Mouse (Mus musculus): ENCODE results near the gene Ankrd35. TPM values are rescaled to one million over a fixed set of nuclear protein-coding genes. Genes with fewer than 3 reads are reported as not detected.

Gene Ankrd35
- polyA plus RNA-seq, 1 experiment from 2014 or later: 5.5 TPM

DNA sequence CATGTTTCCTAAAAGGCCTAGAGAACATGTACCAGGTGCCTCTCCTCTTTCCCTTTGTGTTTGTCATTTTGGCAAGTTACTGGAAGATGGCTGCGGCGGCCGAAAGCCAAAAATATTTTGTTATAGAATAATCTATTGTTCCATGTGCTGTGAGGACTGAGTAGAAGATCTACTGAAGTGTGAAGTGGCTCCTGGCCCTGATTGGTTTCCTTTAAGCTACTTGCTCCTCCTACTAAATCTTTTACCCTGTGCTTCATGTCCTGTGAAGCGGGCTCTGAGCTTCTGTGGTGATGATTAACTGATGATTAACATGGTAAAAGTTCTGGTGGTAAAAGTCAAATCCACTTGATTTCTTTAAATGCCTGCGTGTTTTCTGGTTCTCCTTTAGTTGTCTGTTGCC lies 3.0 kb upstream of the Ankrd35 start:
- no peak for TF ChIP-seq CTCF (IDR thresholded peaks at IDR 0.05; ENCODE audit: low read depth)
- no peak for TF ChIP-seq EP300 (optimal IDR thresholded peaks at IDR 0.05)
- Histone ChIP-seq H3K4me3 (ENCODE audit: low read depth, low read length) (no peak overlapping the region), H3K4me2 (replicated peaks; ENCODE audit: low read depth) (no peak overlapping the region), H3K4me1 (replicated peaks; ENCODE audit: control insufficient read depth, insufficient read depth) (no peaks in the 10 kb centered on the region), H3K9ac (ENCODE audit: low read length) (no peak overlapping the region), H3K9me3 (ENCODE audit: control insufficient read depth, low read length) (no peaks in the 10 kb centered on the region), H3K27me3 (ENCODE audit: control insufficient read depth, insufficient read depth, low read length) (no peaks in the 10 kb centered on the region), H3K27ac (replicated peaks) (no peak overlapping the region), H3K36me3 (ENCODE audit: control insufficient read depth, insufficient read depth, low read length) (no peaks in the 10 kb centered on the region)
- WGBS: 94% methylated on average over 5 of the region's 5 CpGs
- DNase-seq (ENCODE audit: low spot score): no peak
- ATAC-seq (ENCODE audit: low FRiP score, low TSS enrichment): no peak

DNA sequence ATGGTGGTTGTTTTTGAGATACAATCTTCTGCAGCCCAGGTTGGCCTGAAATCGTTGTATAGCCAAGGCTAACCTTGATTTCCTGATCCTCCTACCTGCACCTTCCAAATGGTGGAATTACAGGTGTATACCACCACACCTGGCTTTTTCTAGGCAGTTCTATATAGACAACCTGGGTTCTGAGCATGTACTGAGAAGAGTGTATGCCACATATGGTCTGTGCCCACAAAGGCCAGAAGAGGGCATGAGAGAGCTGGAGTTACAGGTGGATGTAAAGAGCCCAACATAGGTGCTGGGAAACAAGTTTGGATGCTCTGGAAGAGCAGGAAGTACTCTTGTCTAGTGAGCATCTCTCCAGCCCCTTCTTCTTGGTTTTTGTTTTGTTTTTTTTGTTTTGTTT lies 2.6 kb upstream of the Ankrd35 start:
- peak; percentile 55 for DNase-seq (ENCODE audit: low spot score)
- H3K36me3 ChIP-seq (ENCODE audit: control insufficient read depth, insufficient read depth, low read length): no peaks in the 10 kb centered on the region
- TF ChIP-seq EP300 (optimal IDR thresholded peaks at IDR 0.05): no peak
- peak; percentile 78 for TF ChIP-seq CTCF (IDR thresholded peaks at IDR 0.05; ENCODE audit: low read depth)
- no peak for ATAC-seq (ENCODE audit: low FRiP score, low TSS enrichment)
- H3K4me2 ChIP-seq (replicated peaks; ENCODE audit: low read depth): no peak overlapping the region
- no peaks in the 10 kb centered on the region for H3K27me3 ChIP-seq (ENCODE audit: control insufficient read depth, insufficient read depth, low read length)
- no peak overlapping the region for H3K9ac ChIP-seq (ENCODE audit: low read length)
- no peak overlapping the region for H3K27ac ChIP-seq (replicated peaks)
- 36% methylated on average over 1 of the region's 1 CpGs for WGBS
- H3K9me3 ChIP-seq (ENCODE audit: control insufficient read depth, low read length): no peaks in the 10 kb centered on the region
- no peak overlapping the region for H3K4me3 ChIP-seq (ENCODE audit: low read depth, low read length)
- no peaks in the 10 kb centered on the region for H3K4me1 ChIP-seq (replicated peaks; ENCODE audit: control insufficient read depth, insufficient read depth)

GRCm38 (mm10) chr3:96668424-96669067 lies 1.4 kb upstream of the Ankrd35 start:
- ATAC-seq (ENCODE audit: low FRiP score, low TSS enrichment) (no peak), DNase-seq (ENCODE audit: low spot score) (no peak)
- H3K9me3 ChIP-seq (ENCODE audit: control insufficient read depth, low read length): no peaks in the 10 kb centered on the region
- 86% methylated on average over 5 of the region's 5 CpGs for WGBS
- H3K4me2 ChIP-seq (replicated peaks; ENCODE audit: low read depth): no peak overlapping the region
- H3K36me3 ChIP-seq (ENCODE audit: control insufficient read depth, insufficient read depth, low read length): no peaks in the 10 kb centered on the region
- H3K27ac ChIP-seq (replicated peaks): no peak overlapping the region
- no peak overlapping the region for H3K4me3 ChIP-seq (ENCODE audit: low read depth, low read length)
- TF ChIP-seq EP300 (optimal IDR thresholded peaks at IDR 0.05): no peak
- TF ChIP-seq CTCF (IDR thresholded peaks at IDR 0.05; ENCODE audit: low read depth): no peak
- H3K9ac ChIP-seq (ENCODE audit: low read length): no peak overlapping the region
- H3K27me3 ChIP-seq (ENCODE audit: control insufficient read depth, insufficient read depth, low read length): no peaks in the 10 kb centered on the region
- H3K4me1 ChIP-seq (replicated peaks; ENCODE audit: control insufficient read depth, insufficient read depth): no peaks in the 10 kb centered on the region

DNA sequence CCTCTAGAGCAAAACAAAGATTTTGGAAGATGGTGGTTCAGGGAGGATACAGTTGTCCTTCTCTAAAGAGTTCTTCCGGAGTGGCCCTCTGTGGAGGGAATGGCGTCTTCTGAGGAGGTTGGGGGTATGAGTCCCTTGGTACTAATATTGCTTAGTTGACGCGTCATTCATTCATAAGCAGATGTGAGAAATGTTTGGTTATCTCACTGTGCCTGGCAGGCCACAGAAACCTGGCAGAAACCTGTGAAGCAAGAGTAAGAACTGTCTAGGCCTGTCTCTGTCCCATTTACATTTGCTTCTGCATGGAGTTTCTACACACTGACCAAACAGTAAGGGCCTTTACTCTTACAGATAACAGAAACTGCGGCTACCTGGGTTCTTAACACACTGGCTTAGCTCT lies 1.6 kb downstream of the Ankrd35 start:
- Histone ChIP-seq H3K4me2 (replicated peaks; ENCODE audit: low read depth) (no peak overlapping the region), H3K4me1 (replicated peaks; ENCODE audit: control insufficient read depth, insufficient read depth) (no peaks in the 10 kb centered on the region), H3K9ac (ENCODE audit: low read length) (no peak overlapping the region), H3K4me3 (ENCODE audit: low read depth, low read length) (no peak overlapping the region), H3K27ac (replicated peaks) (no peak overlapping the region), H3K27me3 (ENCODE audit: control insufficient read depth, insufficient read depth, low read length) (no peaks in the 10 kb centered on the region), H3K9me3 (ENCODE audit: control insufficient read depth, low read length) (no peaks in the 10 kb centered on the region), H3K36me3 (ENCODE audit: control insufficient read depth, insufficient read depth, low read length) (no peaks in the 10 kb centered on the region)
- 86% methylated on average over 5 of the region's 5 CpGs for WGBS
- ATAC-seq (ENCODE audit: low FRiP score, low TSS enrichment): no peak
- TF ChIP-seq CTCF (IDR thresholded peaks at IDR 0.05; ENCODE audit: low read depth) (no peak), EP300 (optimal IDR thresholded peaks at IDR 0.05) (no peak)
- DNase-seq (ENCODE audit: low spot score): no peak

DNA sequence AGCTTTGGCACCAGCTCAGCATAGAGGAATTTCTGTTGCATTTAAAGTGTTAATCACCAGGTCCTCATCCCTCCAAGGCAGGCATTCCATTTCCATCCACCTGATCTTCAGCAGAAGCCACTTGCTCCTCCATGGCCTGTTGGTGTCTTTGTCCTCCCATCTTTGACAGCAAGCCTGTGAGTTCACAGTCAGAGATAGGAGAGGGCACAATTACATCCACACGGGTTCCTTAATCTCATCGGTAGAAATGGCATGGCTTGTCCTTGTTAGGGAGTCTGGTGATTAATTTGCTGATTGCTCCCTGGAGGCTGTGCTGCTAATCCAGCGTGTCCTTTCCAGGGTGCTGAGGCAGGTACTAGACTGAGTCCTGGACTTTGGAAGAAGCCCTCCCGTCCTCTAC lies 3.6 kb downstream of the Ankrd35 start:
- no peak overlapping the region for H3K4me3 ChIP-seq (ENCODE audit: low read depth, low read length)
- TF ChIP-seq CTCF (IDR thresholded peaks at IDR 0.05; ENCODE audit: low read depth): no peak
- no peak for TF ChIP-seq EP300 (optimal IDR thresholded peaks at IDR 0.05)
- no peak overlapping the region for H3K9ac ChIP-seq (ENCODE audit: low read length)
- ATAC-seq (ENCODE audit: low FRiP score, low TSS enrichment) (no peak), DNase-seq (ENCODE audit: low spot score) (no peak)
- no peak overlapping the region for H3K4me2 ChIP-seq (replicated peaks; ENCODE audit: low read depth)
- no peaks in the 10 kb centered on the region for H3K9me3 ChIP-seq (ENCODE audit: control insufficient read depth, low read length)
- 73% methylated on average over 4 of the region's 4 CpGs for WGBS
- no peaks in the 10 kb centered on the region for H3K4me1 ChIP-seq (replicated peaks; ENCODE audit: control insufficient read depth, insufficient read depth)
- no peaks in the 10 kb centered on the region for H3K36me3 ChIP-seq (ENCODE audit: control insufficient read depth, insufficient read depth, low read length)
- no peaks in the 10 kb centered on the region for H3K27me3 ChIP-seq (ENCODE audit: control insufficient read depth, insufficient read depth, low read length)
- H3K27ac ChIP-seq (replicated peaks): no peak overlapping the region

DNA sequence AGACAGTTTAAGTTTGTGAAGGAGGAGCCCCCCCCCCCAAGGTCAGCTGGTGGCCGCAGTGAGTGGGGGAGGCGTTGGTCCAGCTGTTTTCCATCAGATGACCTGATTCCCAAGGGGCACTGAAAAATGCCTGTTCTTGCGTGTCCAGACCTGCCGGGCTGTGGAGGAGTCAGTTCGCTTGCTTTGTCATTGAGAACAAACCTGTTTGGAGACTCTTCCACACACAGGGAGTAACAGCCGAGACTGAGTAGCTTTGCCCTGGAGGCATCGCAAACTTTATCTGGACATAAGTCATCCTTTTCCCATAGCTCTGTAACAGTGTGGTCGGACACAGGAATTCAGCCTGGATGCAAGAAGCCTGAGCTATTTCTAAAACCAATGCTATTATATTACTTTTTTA lies 4.5 kb downstream of the Ankrd35 start:
- no peaks in the 10 kb centered on the region for H3K9me3 ChIP-seq (ENCODE audit: control insufficient read depth, low read length)
- TF ChIP-seq EP300 (optimal IDR thresholded peaks at IDR 0.05) (no peak), CTCF (IDR thresholded peaks at IDR 0.05; ENCODE audit: low read depth) (no peak)
- no peaks in the 10 kb centered on the region for H3K4me1 ChIP-seq (replicated peaks; ENCODE audit: control insufficient read depth, insufficient read depth)
- H3K36me3 ChIP-seq (ENCODE audit: control insufficient read depth, insufficient read depth, low read length): no peaks in the 10 kb centered on the region
- no peak overlapping the region for H3K4me2 ChIP-seq (replicated peaks; ENCODE audit: low read depth)
- H3K4me3 ChIP-seq (ENCODE audit: low read depth, low read length): no peak overlapping the region
- no peak overlapping the region for H3K9ac ChIP-seq (ENCODE audit: low read length)
- 0 out of 2 replicates have a peak overlapping the region, but pooled peaks have one; percentile 6 for H3K27ac ChIP-seq (replicated peaks)
- H3K27me3 ChIP-seq (ENCODE audit: control insufficient read depth, insufficient read depth, low read length): no peaks in the 10 kb centered on the region
- WGBS: 33% methylated on average over 8 of the region's 8 CpGs
- DNase-seq (ENCODE audit: low spot score) (no peak), ATAC-seq (ENCODE audit: low FRiP score, low TSS enrichment) (no peak)

Measured in stomach, postnatal 0 days (tissue).